Mouse (Mus musculus) forelimb bud, embryonic 11.5 days (tissue): Measurements from ENCODE around the gene Sh2d1b1.
"Not testable (repeated sequence)": the region's sequence is repeated elsewhere in the genome, so short reads cannot be mapped to it uniquely, and the experiment has no call there.

Experiments
- DNase-seq: peaks from one replicate; pipeline ENCODE4 v3.0.0-alpha.2; 2012; ENCODE audit warnings: low read depth, low spot score

Gene Sh2d1b1

DNA sequence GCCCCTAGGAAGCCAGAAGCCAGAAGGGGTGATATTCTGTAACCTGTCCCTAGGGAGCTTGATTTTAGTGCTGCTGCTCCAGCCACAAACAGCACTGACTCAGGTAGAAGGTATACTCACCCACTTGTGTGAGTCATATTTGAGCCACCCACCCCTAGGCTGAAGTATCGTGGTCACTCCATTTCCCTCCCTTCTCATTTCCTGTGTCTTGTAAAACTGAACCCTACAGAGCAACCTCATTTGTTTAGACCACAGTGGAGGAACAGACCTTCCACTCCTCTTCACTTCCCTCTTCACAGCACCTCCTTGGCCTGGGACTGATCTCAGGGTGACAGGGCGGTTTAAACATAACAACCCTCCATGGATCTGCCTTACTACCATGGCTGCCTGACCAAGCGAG lies at the start of gene Sh2d1b1:
Sh2d1b1 (plus strand) TSS at position 305 of the 400 bp plus-strand sequence.
- no peak for DNase-seq

DNA sequence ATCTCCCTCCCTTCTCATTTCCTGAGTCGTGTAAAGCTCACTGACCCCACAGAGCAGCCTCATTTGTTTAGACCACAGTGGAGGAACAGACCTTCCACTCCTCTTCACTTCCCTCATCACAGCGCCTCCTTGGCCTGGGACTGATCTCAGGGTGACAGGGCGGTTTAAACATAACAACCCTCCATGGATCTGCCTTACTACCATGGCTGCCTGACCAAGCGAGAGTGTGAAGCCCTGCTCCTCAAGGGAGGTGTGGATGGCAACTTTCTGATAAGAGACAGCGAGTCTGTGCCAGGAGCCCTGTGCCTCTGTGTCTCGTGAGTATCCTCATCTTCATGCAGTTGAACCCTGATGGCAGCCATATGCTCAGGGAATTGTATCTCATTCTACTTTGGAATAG lies 44.4 kb upstream of the Sh2d1b1 start, which contains the start of gene Sh2d1b2:
Sh2d1b2 (plus strand) TSS at position 62 of the 400 bp plus-strand sequence.
- not testable (repeated sequence) for DNase-seq

DNA sequence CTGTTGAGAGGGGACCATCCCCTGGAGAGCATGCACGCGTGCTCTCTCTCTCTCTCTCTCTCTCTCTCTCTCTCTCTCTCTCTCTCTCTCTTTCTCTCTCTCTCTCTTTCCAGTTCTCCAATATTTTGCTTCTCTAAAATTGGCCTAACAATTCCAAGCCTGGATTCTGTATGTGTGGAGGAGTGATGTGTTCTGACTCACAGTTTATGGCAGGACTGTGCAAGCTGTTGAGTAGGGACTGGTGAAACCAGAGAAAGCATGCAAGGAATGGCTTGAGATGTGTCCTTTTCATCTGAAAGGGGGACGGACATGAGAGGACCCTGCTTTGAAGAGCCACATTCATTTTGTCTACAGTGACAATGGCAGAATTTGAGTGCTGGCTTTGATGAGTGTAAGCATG lies 32.1 kb upstream of the Sh2d1b1 start:
- no peak for DNase-seq

DNA sequence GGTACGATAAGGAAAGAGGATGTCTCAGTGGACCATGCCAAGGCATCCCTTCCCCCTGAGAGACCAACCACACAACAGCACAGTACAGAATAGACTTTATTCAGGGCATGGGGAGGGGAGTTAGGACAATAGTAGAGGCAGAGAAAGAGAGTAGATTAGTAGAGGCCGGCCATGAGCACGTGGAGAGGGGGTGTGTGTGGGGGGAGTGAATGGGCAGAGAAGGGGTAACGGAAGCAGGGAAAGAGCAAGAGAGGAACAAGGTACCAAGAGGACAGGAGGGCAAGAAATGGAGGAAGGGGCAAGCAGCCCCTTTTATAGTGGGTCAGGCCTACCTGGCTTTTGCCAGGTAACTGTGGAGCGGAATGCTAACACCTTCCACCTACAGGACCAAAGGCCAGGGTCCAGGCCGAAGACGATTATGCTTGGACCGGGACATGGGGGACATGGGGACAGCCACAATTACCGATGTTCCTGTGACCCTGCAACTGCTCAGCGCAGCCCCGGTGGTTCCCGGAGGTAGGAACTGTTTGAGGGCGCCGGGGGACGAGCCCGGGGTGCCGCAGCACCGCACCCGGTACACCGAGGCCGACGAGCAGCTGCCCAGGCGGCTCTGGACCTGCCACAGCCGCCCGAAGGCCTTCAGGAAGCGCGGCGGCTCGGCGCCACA lies 22.1 kb upstream of the Sh2d1b1 start:
- no peak for DNase-seq

DNA sequence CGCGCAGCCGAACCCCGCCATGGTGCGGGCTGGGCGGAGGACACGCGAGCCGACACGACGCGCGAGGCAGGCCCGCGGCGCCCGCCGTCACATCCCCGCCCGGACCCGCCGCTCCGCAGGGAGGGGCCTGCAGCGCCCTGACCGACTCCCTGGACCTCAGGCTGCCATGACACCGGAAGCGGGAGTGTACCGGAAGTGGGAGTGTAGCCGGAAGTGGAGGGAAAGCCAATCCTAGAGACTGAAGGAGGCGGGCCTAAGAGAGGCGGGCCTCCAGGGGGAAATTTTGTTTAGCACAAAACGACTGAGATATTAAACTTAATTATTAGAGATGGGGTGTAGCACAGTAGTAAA lies 21.6 kb upstream of the Sh2d1b1 start:
- peak; percentile 75 for DNase-seq

DNA sequence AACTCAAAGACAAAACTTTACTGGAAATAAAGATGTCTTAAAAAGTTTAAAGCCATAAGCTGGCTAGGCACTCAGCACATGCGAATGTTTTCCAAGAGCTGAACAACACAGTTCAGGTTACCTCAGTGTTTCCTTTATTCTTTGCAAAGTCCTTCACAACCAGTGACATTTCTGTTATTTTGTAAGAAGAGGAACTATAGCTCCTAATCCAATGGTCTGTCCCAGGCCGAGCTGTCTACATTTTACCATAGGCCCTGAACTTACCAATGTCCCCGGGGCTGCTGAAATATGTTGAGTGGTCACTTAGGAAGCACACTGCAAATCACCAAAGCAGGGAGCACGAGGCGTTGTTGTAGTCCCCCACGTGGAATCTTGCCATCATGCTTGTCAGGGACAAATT lies 6.8 kb upstream of the Sh2d1b1 start:
- DNase-seq: no peak

DNA sequence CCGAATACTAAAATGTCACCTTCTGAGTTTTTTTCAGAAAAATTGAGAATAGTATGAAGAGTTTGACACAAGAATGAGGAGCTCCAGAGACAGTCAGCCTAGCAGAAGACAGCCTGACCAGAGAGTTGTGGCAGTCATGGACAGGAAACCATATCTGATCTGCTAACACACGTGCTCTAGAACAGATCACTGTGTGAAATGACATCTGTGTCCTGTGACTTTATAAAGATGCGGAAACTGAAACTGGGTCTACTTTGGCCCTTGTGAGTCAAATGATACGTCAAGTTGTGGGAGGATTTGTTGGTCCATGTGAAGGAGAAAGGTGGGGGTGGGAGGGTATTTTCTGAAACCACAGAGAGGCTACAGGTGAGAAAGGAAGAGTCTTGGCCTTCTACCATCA lies 6.4 kb upstream of the Sh2d1b1 start:
- DNase-seq: no peak

DNA sequence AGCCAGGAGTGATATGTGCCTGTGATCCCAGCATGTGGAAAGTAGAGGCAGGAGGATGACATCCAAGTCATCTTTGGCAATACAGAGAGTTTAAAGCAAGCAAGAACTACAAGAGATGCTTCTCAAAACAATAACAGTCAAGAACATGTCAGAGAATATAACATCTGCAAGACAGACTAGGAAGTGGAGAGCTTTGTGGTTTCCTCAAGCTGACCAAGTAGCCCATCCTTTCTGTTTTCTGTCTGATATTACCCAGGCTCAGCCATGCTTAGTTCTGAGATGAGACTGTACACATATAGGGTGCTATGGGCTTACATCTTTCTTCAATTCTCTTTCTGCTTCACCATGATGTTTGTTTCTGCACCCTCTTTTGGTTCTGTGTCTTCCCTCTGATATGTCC lies 3.9 kb upstream of the Sh2d1b1 start:
- no peak for DNase-seq

DNA sequence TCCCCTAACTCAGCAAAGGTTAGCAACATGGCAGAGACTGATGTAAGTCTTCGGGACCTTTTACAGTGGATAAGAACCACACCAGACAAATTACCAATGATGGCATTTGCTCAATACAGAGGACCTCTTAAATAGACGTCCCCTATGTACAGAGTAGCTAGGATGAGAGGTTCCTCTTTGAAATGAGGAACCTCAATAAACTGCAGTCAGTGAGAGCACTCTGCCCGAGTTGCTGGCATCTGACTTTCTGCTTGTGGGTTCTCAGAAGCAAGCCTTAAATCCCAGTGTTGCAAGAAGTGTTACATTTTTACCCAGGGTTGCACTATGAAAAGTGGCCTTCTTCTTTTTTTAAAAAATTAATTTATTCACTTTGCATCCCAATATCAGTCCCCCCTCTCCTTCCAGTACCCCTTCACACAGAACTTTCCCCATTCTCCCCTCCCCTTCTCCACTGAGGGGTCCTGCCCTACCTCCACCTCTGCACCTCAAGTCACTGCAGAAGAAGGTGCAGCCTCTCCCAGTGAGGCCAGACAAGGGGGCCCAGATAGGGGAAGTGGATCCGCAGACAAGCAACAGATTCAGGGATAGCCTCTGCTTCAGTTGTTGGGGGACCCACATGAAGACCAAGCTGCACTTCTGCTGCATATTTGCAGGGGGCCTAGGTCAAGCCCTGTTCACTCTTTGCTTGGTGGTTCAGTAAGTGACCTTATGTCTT lies 5.5 kb downstream of the Sh2d1b1 start:
- DNase-seq: no peak

DNA sequence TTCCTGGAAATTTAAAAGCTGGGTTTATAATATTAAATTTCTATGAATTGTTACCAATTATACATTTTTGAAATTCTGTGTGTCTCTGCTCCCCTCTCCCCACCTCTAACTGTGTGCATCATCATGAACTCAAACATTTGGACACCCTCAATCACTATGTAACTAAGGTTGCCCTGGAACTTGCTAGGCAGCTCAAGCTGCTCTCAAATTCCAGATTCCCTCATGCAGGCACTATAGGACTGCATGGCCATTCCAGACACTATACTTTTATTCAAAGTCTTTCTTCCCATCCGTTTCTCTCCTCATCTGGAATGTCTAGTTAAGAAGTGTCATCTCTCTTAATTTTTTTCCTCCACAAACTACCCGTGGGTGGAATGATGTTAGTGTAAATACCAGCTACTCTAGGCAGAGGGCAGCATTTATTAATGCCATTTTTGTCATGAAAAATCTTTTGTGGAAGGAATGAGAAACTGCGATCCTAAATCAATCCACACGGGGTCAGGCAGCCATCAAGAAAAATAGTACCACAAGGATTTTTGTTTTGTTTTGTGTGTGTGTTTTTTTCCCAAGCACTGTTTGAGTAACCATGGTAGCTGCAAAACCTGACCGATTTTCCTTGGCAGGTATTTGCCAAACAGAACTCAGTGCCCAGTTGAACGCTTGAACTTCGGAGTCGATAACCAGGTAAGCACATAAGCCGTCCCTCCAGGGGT lies 15.3 kb downstream of the Sh2d1b1 start:
- peak; percentile 56 for DNase-seq

DNA sequence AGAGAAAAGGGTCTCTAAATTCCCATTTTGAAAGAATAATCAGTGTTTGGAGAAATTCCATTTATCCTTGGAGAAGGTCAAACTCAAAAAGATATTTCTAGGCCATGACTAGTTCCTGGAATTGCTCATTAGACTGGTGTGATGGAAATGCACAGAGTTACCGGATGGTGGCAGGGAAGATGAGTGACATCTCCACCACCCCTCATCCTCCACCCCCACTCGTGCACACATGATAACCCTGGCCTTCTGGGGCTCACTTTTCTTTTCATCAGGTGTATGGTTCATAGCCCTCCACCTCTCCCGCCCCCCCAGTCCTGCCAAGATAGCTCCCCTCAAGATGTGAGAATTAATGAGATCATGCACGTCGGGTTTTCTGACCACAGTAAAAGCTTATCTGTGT lies 16.1 kb downstream of the Sh2d1b1 start:
- no peak for DNase-seq

DNA sequence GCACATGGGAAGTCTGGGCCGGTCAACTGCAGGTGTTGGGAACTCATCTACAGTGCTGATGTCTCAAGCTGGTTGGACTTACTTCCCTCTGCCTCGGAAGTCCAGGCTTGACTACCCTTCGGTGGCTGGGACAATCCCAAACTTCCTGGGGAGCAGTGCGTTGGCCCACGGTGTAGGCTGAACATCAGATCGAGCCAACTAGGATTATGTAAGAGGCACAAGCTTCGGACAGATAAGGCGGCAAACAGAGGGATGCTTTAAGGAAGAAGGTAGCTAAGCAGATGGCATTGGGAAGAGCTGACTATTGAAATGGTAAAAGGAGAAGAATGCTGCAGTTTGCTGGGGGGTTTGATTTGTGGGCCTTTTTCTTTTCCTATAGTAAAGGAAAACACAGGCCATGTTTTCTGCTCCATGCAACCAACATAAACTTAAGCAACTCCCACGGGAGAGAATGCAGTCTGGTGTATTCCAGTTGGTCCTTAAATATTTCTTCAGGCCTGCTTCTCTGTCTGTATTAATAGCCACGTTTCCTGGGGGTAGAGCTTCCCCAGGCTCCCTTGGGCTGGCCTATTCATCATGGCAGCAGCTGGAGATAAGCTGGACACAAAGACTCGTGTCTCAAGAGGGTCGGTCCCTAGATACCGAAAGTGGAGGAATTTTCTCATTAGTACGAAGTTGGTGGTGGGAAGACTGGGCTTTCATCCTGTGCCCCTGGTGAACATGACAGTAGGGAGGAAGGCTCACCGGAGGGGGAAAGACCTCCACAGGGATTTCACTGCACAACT lies 17.9 kb downstream of the Sh2d1b1 start:
- no peak for DNase-seq

DNA sequence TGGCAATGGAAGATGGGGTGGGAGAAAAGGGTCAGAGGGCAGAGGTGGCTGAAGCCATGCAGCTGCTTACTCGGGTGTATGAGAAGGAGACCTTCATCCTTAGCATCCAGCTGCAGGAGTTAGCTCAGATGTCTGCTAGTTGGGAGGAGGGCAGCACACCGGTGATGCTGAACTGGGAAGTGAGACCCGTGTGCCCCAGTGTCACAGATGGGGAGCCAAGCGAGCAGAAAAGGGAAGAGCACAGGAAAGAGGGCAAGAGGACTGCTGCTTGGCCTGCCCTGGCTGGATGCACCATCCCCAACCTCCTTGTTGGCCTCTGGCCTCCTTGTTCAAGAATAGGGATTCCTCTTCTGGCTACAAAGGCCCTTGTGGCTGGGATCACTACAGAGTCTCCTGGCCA lies 22.4 kb downstream of the Sh2d1b1 start:
- no peak for DNase-seq

DNA sequence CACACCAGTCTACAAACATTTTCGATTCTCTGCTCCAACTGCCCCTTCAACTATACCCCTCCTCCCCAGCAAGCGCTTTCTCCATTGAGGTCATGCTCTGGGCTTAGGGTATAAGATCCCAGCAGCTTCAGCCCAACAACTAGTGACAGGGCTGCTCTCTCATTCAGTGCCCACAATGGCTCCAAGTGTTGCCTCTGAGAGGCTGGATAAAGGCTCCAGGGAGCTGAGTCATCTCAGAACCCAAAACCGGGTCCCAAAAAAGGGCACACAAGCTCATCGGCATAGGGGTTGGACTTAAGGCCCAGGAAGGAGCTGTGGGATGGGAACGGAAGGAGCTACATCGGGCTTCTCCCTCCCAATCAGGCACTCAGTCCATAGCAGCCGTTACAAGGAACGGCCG lies 24.6 kb downstream of the Sh2d1b1 start:
- DNase-seq: no peak

DNA sequence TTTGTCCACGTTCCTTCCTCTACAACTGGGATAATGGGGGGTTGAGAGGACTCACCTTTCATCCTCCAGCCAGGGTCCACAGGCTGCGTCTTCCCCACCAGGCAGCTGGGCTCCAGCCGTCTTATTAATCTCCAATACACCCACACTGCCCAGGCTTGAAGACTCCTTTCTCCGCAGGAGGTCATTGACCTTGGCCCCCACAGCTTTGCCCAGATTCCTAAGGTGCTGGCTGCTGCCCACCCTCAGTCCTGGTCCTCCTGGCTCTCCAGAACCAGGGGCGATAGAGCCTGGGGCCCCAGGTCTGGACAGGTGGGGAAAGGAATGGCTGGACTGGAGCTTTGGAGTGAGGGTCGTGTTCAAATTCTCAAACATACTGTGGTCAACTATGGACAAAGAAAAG lies 25.3 kb downstream of the Sh2d1b1 start:
- no peak for DNase-seq

DNA sequence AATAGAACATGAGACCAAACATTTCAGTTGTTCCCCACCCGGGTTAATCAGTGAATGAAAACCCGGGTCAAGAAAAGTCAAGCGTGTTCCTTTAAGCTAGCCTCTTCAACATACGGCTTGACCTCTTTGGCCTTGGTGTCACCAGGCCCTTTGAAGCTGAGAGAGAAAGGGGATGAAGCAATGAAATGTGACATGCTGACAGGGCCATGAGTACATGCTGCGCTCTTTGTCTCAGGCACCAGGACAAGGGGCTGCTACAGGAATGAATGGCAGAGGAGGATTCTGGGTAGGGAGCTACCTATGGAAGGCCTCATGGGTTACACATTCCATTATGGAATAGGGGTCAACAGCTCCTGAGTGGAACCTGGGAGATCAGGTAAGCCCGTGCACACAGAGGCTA lies 26.0 kb downstream of the Sh2d1b1 start:
- no peak for DNase-seq

DNA sequence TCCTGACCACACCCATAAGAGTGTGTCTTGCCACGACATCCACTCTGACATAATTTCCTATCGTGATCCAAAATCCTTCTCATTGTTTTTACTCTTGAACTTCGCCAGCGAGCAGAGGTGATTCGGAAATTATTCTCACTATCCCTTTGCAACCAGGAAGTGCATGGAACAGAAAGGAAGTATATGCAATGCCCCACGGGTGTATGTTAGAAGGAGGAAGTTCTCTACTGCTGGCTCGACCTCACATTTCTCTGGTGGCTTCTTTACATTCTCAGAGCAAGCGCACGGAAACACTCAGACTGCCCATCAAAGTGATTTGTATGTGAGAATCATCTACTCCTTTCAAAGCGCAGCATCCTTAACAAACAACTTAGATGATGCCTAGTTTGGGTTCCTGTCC lies 27.9 kb downstream of the Sh2d1b1 start:
- no peak for DNase-seq

DNA sequence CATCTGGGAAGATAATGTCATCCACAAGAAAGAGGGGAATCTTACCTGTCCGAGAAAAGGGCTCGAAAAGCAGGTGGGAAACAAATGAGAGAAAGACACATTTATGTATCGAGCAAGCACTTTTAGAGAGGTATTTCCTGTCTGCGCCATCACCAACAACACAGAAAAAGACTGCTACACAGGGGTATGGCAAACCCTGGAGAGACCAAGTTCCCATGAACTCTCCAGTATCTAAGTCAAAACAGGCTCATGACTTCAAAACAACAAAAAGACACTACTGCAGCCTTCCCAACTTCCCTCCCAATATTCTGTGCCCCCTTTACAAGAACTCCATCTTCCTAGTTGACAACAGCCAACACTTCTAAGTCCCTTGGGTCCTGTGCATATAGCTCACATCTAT lies 29.1 kb downstream of the Sh2d1b1 start, which contains the start of gene Gm7694:
Gm7694 (minus strand) TSS at position 101 of the 400 bp plus-strand sequence.
- no peak for DNase-seq

DNA sequence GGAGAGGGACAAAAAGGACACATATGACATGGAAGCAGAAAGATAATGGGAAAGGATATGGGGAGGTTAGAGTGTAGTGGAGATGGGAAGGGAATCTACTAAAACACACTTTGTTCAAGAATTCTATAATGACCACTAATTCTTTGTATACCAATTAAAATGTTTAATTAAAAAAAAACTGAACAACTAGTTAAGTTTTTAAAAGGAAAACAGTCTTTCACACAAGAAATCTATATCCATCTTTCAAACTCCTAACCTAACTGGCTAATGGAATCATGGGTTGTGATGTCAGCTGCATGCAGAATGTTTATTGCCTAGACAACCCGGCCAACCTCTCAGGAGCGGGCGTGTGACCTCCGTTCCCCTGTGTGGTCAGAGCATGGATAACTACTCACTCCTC lies 31.4 kb downstream of the Sh2d1b1 start, which contains the start of gene Spata46:
Spata46 (plus strand) TSS at position 301 of the 400 bp plus-strand sequence.
- DNase-seq: no peak

DNA sequence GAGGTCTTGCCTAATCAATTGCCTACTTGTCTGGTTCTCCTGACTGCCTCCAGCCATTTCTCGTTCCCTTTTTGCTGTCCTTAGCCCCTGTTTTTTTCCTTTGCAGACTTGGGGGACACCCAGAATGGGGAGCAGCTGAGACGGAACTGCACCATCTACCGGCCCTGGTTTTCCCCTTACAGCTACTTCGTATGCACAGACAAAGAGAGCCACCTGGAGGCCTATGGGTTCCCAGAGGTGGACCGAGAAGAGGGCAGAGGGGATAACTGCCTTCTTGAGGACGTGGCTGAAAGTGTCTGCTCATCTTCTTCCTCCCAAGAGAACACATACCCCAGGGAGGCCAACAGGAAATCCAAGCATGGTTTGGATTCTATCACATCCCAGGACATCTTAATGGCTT lies 34.3 kb downstream of the Sh2d1b1 start:
- no peak for DNase-seq

DNA sequence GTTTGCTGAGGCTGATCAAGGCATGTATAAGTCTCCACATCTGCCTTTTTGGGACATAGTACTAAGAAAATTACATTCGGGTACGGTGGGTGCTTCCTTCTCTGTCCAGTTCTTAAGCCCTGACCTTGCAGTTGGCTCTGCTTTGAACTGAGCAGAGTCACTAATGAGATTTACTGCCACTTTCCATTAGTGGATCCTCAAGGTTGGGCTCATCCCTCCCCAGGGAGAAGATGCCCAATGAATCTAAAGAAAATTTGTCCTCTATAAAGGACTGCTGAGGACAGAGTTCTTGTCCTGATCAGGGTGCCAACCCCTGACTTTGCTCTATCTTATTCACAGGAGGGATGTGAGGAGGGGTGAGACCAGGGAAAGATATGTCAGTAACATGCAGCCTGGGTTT lies 44.9 kb downstream of the Sh2d1b1 start:
- DNase-seq: no peak

DNA sequence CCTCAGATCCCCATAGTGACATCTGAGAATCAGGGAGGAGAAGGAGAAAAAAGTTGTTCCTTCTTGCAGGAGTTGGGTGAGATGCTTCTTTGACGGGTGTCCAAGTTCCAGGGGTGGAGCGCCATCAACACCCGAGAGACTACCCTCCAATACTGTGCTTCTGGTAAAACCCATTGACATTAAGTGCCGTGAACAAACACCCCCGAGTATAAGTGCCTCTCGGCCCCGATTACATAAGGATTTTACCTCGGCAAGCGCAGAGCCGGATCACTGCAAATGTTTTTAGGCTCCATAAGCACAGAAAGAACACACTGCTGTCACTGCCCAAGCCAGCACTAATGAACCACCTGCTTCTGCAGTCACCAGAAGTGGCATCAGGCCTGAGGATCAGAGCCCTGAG lies 45.9 kb downstream of the Sh2d1b1 start:
- DNase-seq: no peak
